Mouse (Mus musculus) liver, embryonic 12.5 days (tissue): ENCODE data around the gene Magea2. TPM values are rescaled to one million over a fixed set of nuclear protein-coding genes. Genes with fewer than 3 reads are reported as not detected.
"Not testable (repeated sequence)": the region's sequence is repeated elsewhere in the genome, so short reads cannot be mapped to it uniquely, and the experiment has no call there.

Experiments used
- ATAC-seq: fragments of 200-750 bp; cut with Nextera tagmentation; 2 replicates; pipeline ENCODE4 v1.8.0; 2017; ENCODE audit warnings: moderate number of reproducible peaks, mild to moderate bottlenecking, moderate library complexity
- H3K27ac ChIP-seq: fragments of 300-500 bp; sonication (generic); 2 replicates; pipeline ENCODE4 v1.5.1; 2016; ENCODE audit warnings: mild to moderate bottlenecking
- H3K27me3 ChIP-seq: fragments of 300-500 bp; sonication (generic); replicated peaks from 2 replicates; pipeline ENCODE4 v1.6.1; 2016; ENCODE audit warnings: mild to moderate bottlenecking, moderate library complexity
- H3K36me3 ChIP-seq: fragments of 300-500 bp; sonication (generic); 2 replicates; pipeline ENCODE4 v1.6.1; 2016; ENCODE audit warnings: mild to moderate bottlenecking, moderate library complexity
- H3K4me1 ChIP-seq: fragments of 300-500 bp; sonication (generic); 2 replicates; pipeline ENCODE4 v1.6.1; 2016
- H3K4me2 ChIP-seq: fragments of 300-500 bp; sonication (generic); 2 replicates; pipeline ENCODE4 v1.6.1; 2016; ENCODE audit warnings: mild to moderate bottlenecking, moderate library complexity
- H3K4me3 ChIP-seq: fragments of 300-500 bp; sonication (generic); 2 replicates; pipeline ENCODE4 v1.5.1; 2016; ENCODE audit warnings: mild to moderate bottlenecking, moderate library complexity
- H3K9ac ChIP-seq: fragments of 300-500 bp; sonication (generic); 2 replicates; pipeline ENCODE4 v1.6.1; 2016; ENCODE audit warnings: mild to moderate bottlenecking, moderate library complexity
- H3K9me3 ChIP-seq: fragments of 300-500 bp; sonication (generic); replicated peaks from 2 replicates; pipeline ENCODE4 v1.6.1; 2016; ENCODE audit warnings: mild to moderate bottlenecking, moderate library complexity
- WGBS: fragments of 180-500 bp; shearing (Covaris S2); methylation state at CpG from one replicate; pipeline ENCODE4 v1.1.7; 2016; ENCODE audit not compliant: insufficient replicate concordance; 5-methylcytosine and 5-hydroxymethylcytosine counted together
- polyA plus RNA-seq: library from polyadenylated mRNA; unstranded; fragments of >200 nt; fragmentation: Nextera tagmentation; extraction: Ambion mirVana; gene quantifications from 2 replicates; pipeline ENCODE4 v1.2.1, GENCODE M21; 2016

Gene Magea2
- polyA plus RNA-seq: not detected in 2 replicates

DNA sequence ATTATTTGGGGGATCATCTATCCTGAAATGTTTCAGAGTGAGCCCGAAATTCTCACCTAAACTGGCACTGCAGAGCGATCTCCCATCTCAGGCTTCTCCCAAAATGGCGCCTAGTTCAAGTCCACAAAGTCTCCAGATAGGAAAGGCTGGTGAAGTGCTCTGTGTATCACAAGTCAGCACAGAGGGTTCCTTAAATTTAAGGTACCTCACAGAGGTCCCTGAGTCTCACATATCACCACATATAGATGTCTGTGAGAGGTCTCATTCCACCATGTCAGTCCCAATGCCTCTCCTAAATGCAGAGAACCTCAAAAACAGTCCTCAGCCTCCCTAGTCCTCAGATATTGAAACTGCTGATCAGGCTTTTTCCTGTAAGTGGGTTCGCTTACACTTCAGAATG lies at the start of gene Magea2:
Gene Magea2, minus strand, starts transcription at position 101 of the 400 bp plus-strand sequence.
- not testable (repeated sequence) for H3K36me3 ChIP-seq, H3K27me3 ChIP-seq, H3K4me2 ChIP-seq, H3K4me3 ChIP-seq, ATAC-seq, H3K9me3 ChIP-seq, H3K4me1 ChIP-seq, H3K27ac ChIP-seq, H3K9ac ChIP-seq
- WGBS: 58% methylated on average over 4 of the region's 4 CpGs

DNA sequence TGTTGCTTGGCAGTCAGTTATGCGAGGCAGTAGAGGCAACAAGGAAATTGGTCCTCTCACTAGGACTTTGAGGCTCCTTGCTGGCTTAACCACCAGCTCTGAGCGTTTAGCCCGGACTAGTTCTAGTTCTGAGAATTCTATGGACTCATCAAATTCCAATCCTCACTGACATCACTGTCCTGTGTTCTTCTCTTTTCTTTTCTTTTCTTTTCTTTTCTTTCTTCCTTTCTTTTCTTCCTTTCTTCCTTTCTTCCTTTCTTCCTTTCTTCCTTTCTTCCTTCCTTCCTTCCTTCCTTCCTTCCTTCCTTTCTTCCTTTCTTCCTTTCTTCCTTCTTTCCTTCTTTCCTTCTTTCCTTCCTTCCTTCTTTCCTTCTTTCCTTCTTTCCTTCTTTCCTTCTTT lies 34.8 kb upstream of the Magea2 start, which contains the start of gene Cldn34b2:
Gene Cldn34b2, minus strand, starts transcription at position 101 of the 400 bp plus-strand sequence.
- H3K9ac ChIP-seq, H3K27me3 ChIP-seq, H3K4me3 ChIP-seq, H3K9me3 ChIP-seq, H3K27ac ChIP-seq, H3K36me3 ChIP-seq, H3K4me2 ChIP-seq, ATAC-seq, H3K4me1 ChIP-seq: not testable (repeated sequence)
- 70% methylated on average over 3 of the region's 3 CpGs for WGBS

DNA sequence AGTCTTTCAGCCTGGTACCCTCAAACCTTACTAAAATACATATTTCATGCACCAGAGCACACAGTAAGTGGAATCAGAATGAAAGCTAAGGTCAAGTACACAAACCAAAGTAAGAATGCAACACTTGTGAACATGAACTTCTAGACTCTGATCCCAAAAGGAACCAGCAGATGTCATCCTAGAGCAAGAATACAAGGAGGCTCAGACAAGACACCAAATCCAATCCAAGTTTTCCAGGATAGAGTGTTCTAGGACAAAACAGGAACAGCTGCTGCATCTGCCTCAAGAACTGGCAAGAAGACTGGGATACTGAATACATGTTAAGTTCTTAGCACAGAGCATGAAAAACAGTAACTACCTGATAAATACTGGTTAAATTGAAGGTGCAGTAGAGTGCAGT lies 4.6 kb upstream of the Magea2 start:
- H3K9me3 ChIP-seq: no peaks in the 10 kb centered on the region
- ATAC-seq: no peak
- no peak overlapping the region for H3K4me2 ChIP-seq
- no peaks in the 10 kb centered on the region for H3K36me3 ChIP-seq
- no peak overlapping the region for H3K9ac ChIP-seq
- no peaks in the 10 kb centered on the region for H3K27me3 ChIP-seq
- H3K27ac ChIP-seq: no peak overlapping the region
- no peaks in the 10 kb centered on the region for H3K4me1 ChIP-seq
- H3K4me3 ChIP-seq: no peak overlapping the region

DNA sequence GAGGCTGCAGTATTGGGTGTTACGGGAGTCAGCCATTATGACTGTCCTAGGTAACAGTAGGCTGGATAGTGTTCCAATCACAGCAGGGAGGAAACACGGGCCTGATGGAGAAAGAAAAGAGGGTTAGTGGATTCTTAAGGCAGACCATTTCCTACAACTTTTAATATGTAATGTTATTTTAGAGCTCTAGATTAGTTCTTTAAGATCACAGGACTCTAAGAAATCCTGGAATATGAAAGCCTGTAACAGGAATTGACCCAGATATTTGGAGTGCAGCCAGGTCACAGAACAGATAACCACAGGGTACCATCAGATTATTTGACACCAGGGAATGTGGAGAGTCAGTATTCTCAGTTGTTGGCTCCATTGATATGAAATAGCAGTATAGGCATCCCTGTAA lies 3.8 kb downstream of the Magea2 start, which contains the start of gene Magea1:
Gene Magea1, minus strand, starts transcription at position 101 of the 400 bp plus-strand sequence.
- H3K9ac ChIP-seq, H3K4me3 ChIP-seq, H3K27me3 ChIP-seq, H3K4me2 ChIP-seq, ATAC-seq, H3K4me1 ChIP-seq, H3K27ac ChIP-seq, H3K9me3 ChIP-seq, H3K36me3 ChIP-seq: not testable (repeated sequence)
- no CpG with 5 or more reads among the region's 2 CpGs for WGBS

- H3K27ac ChIP-seq, H3K9ac ChIP-seq, H3K4me2 ChIP-seq, H3K9me3 ChIP-seq, ATAC-seq, H3K27me3 ChIP-seq, H3K4me3 ChIP-seq, H3K36me3 ChIP-seq, H3K4me1 ChIP-seq: not testable (repeated sequence)
- WGBS: 78% methylated on average over 13 of the region's 16 CpGs
Observed at GRCm38 (mm10) chrX:155063045-155063444, 30.4 kb downstream of the Magea2 start, which contains the start of gene Magea5. Gene Magea5, minus strand, starts transcription at chrX:155063145.

GRCm38 (mm10) chrX:154995750-154996149 lies 97.7 kb downstream of the Magea2 start, which contains the start of gene Magea8:
Gene Magea8, minus strand, starts transcription at chrX:154995850.
- WGBS: 70% methylated on average over 11 of the region's 11 CpGs

More at GRCm38 (mm10) chrX:154995750-154996149, 97.7 kb downstream of the Magea2 start, which contains the start of gene Magea8:
- H3K9me3 ChIP-seq, H3K27me3 ChIP-seq, H3K36me3 ChIP-seq, H3K4me3 ChIP-seq, H3K4me2 ChIP-seq, ATAC-seq, H3K9ac ChIP-seq, H3K4me1 ChIP-seq, H3K27ac ChIP-seq: not testable (repeated sequence)

Other genes starting within 250 kb of the Magea2 start
- gene Cldn34b1, start 203.4 kb downstream of the Magea2 start, polyA plus RNA-seq: not detected in 2 replicates
- gene Magea6, start 157.7 kb downstream of the Magea2 start, polyA plus RNA-seq: not detected in 2 replicates
- not detected in 2 replicates for gene Magea3, start 144.2 kb downstream of the Magea2 start, polyA plus RNA-seq
- not detected in 2 replicates for gene Magea8, start 97.8 kb downstream of the Magea2 start, polyA plus RNA-seq
- not detected in 2 replicates for gene Magea5, start 30.5 kb downstream of the Magea2 start, polyA plus RNA-seq
- gene Magea1, start 3.9 kb downstream of the Magea2 start, polyA plus RNA-seq: not detected in 2 replicates
- gene Cldn34b2, start 34.7 kb upstream of the Magea2 start, polyA plus RNA-seq: not detected in 2 replicates
- gene Sat1, start 122.8 kb upstream of the Magea2 start, polyA plus RNA-seq: 58.6 and 63.2 TPM in 2 replicates
- gene Acot9, start 168.8 kb upstream of the Magea2 start, polyA plus RNA-seq: 16.0 and 17.1 TPM in 2 replicates
- gene Prdx4, start 247.1 kb upstream of the Magea2 start, polyA plus RNA-seq: 137 and 143 TPM in 2 replicates